Mouse (Mus musculus): ENCODE data around the gene Irf9. TPM values are rescaled to one million over a fixed set of nuclear protein-coding genes. Genes with fewer than 3 reads are reported as not detected.
A peak's percentile ranks its signal among the peaks of the same experiment; 100 is the strongest.

Gene Irf9
- total RNA-seq, 1 experiment from 2014 or later: 61.3 TPM

GRCm38 (mm10) chr14:55635523-55636007 is 32.2 kb downstream of the Irf9 start, which contains the start of gene Ipo4:
Ipo4 (minus strand) TSS chr14:55635957.
- ATAC-seq (replicated peaks in 1 of 2; ENCODE audit: insufficient read depth in 1 of 2, low FRiP score in 2 of 2, low TSS enrichment in 1 of 2, low read depth in 1 of 2, poor library complexity in 2 of 2, severe bottlenecking in 2 of 2): peak; percentile 89 to 96

DNA sequence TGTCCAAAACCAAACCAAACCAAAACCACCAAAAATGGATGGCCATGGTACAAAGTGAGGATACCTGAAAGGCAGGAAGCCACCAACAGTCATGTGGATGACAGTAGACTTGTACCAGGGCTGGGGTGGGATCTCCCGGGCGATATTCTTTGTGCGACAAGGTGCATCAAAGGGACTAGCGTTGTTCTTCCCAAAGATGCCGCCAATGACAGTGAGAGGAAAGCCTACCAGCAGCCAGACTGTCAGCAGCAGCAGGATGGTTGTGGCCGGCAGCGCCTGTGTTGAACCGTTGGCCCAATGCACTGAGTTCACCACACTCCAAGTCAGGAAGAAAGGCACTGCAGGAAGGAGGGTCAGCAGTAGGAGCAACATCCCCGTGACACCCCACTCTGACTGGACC is 34.4 kb downstream of the Irf9 start, which contains the start of gene Gm49378:
Gm49378 (minus strand) TSS at position 101 of the 400 bp plus-strand sequence.
- ATAC-seq (replicated peaks in 1 of 2; ENCODE audit: insufficient read depth in 1 of 2, low FRiP score in 2 of 2, low TSS enrichment in 1 of 2, low read depth in 1 of 2, poor library complexity in 2 of 2, severe bottlenecking in 2 of 2): no peak

GRCm38 (mm10) chr14:55640816-55641215 is 37.4 kb downstream of the Irf9 start:
- no peak for ATAC-seq (replicated peaks in 1 of 2; ENCODE audit: insufficient read depth in 1 of 2, low FRiP score in 2 of 2, low TSS enrichment in 1 of 2, low read depth in 1 of 2, poor library complexity in 2 of 2, severe bottlenecking in 2 of 2)

- no peak for ATAC-seq (replicated peaks in 1 of 2; ENCODE audit: insufficient read depth in 1 of 2, low FRiP score in 2 of 2, low TSS enrichment in 1 of 2, low read depth in 1 of 2, poor library complexity in 2 of 2, severe bottlenecking in 2 of 2)
These were observed 37.9 kb downstream of the Irf9 start for GRCm38 (mm10) chr14:55641291-55641690.

DNA sequence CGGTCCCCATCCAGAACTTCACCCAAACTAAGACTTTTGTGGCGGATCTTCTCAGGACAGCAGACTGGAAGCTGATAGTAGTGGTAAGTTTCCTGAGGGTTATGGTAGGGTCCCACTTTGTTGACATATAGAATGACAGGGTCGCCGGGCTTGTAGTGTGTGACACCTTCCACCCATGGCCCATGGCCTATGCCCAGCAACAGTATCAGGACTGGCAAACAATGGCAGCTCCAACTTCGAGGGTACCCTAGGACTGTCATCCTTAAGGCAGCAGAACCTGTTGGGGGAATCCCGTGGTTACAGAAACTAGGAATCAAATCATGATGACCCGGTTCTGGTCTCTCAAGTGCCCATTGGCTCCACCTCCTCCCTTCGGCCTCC is 39.3 kb downstream of the Irf9 start:
- no peak for ATAC-seq (replicated peaks in 1 of 2; ENCODE audit: insufficient read depth in 1 of 2, low FRiP score in 2 of 2, low TSS enrichment in 1 of 2, low read depth in 1 of 2, poor library complexity in 2 of 2, severe bottlenecking in 2 of 2)

DNA sequence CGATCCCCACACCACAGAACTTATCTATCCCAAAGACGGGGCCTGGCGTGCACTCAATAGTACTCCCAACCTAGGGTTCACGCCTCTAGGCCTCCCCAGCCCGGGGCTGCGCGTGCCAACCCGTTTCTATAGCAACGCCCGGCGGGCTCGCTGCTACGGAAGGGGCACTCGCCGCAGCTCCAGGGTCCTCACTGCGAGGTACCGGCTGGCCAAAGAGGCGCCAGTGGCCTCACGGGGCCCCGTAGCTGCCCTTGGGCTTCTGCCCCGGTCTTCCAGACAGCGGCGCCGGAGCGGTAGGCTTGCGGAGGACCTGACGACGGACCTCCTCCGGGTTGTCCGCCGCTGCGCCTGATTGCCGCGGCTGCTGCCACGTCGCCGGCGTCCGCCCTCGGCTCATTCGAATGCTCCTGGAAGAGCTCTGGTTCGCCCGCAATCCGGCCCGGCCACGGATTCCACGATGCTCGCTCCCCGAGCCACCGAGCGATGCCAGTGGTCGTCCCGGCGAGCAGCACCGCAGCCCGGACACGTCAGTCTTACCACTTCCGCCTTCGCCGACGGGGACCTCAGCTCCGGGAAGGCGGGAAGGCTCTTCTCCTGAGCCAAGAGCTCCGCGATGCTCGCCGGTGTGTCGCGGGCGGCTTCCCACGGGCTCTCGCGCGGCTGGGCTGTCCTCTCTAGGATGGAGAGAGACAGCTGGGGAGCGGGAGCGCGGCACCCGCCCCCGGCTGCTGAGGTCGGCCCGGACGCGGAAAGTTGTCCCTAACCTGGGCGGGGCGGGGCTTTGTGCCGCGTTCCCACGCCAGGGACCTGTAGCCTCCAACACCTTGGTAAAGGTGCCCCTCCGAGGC is 39.9 kb downstream of the Irf9 start, which contains the start of gene Tm9sf1:
Tm9sf1 (minus strand) TSS at position 747 of the 848 bp plus-strand sequence.
- ATAC-seq (replicated peaks in 1 of 2; ENCODE audit: insufficient read depth in 1 of 2, low FRiP score in 2 of 2, low TSS enrichment in 1 of 2, low read depth in 1 of 2, poor library complexity in 2 of 2, severe bottlenecking in 2 of 2): peak; percentile 40 to 84

DNA sequence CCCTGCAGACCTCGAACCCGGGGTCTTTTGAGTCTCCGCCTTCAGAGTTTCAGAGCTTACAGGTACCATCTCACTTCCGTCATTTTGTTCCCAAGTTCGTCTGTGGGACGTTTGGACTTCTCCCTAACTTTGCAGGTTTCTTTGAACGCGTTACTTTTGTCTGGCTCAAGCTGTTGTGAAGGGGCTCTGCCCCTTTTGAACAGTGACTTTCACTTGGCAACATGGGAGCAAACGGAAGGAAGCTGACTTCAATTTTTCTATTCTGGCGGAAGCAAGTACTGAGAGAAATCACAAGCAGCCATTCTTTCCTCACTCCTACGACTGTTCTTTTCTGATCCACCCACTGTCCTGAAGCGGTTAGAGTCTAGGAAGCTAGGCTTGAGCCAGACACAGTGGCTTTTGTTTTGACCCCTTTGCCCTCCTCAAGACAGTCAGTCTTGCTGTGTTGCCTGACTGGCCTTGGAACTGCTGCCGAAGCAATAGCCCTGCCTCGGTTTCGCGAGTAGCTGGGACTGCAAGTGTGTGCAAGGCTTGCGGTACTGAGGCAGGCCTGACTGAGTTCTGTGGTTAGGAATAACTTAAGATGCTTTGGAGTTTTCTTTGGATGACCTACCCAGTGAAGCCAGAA is 41.0 kb downstream of the Irf9 start:
- peak in 1 of 2 experiments; percentile 19; a peak in 2 of 4 replicates for ATAC-seq (replicated peaks in 1 of 2; ENCODE audit: insufficient read depth in 1 of 2, low FRiP score in 2 of 2, low TSS enrichment in 1 of 2, low read depth in 1 of 2, poor library complexity in 2 of 2, severe bottlenecking in 2 of 2)

DNA sequence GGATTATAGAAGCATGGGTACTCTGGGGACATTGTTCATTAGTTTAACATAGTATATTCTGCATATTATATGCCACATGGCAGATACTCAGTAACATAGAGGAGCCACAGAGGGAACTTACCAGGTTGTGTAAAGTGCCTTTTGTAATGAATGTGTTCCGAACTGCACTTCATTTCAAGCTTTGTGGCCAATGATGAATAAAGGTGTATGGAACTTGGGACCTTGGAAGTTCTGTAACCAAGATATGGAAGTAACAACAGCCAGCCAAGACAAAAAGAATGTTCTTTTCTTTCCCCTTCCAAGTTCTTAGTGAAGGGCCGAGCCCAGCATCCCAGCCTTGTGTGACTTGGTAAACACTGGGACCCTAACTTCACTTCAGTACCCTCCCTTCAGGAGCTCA is 46.5 kb downstream of the Irf9 start, which contains the start of gene Tssk4:
Tssk4 (plus strand) TSS at position 301 of the 400 bp plus-strand sequence.
- ATAC-seq (replicated peaks in 1 of 2; ENCODE audit: insufficient read depth in 1 of 2, low FRiP score in 2 of 2, low TSS enrichment in 1 of 2, low read depth in 1 of 2, poor library complexity in 2 of 2, severe bottlenecking in 2 of 2): no peak

- ATAC-seq (replicated peaks in 1 of 2; ENCODE audit: insufficient read depth in 1 of 2, low FRiP score in 2 of 2, low TSS enrichment in 1 of 2, low read depth in 1 of 2, poor library complexity in 2 of 2, severe bottlenecking in 2 of 2): no peak
These were observed 48.2 kb downstream of the Irf9 start for GRCm38 (mm10) chr14:55651528-55651927.

GRCm38 (mm10) chr14:55656935-55657334 is 53.6 kb downstream of the Irf9 start:
- no peak for ATAC-seq (replicated peaks in 1 of 2; ENCODE audit: insufficient read depth in 1 of 2, low FRiP score in 2 of 2, low TSS enrichment in 1 of 2, low read depth in 1 of 2, poor library complexity in 2 of 2, severe bottlenecking in 2 of 2)

- ATAC-seq (replicated peaks in 1 of 2; ENCODE audit: insufficient read depth in 1 of 2, low FRiP score in 2 of 2, low TSS enrichment in 1 of 2, low read depth in 1 of 2, poor library complexity in 2 of 2, severe bottlenecking in 2 of 2): no peak
These were observed 54.6 kb downstream of the Irf9 start for GRCm38 (mm10) chr14:55658011-55658410.

Other genes with a start within 250 kb of the Irf9 start
- 68.5 and 99.2 TPM in 2 replicates for gene Dhrs4, start 124.8 kb upstream of the Irf9 start, total RNA-seq (2017)
- 2.3 and 2.7 TPM in 2 replicates for gene Carmil3, start 112.9 kb upstream of the Irf9 start, total RNA-seq (2017)
- not detected in 2 replicates for gene Cpne6, start 93.1 kb upstream of the Irf9 start, total RNA-seq (2017)
- gene Nrl, start 78.6 kb upstream of the Irf9 start, total RNA-seq (2017): not detected in 2 replicates
- 50.8 and 58.0 TPM in 2 replicates for gene Pck2, start 63.3 kb upstream of the Irf9 start, total RNA-seq (2017)
- gene Dcaf11, start 43.6 kb upstream of the Irf9 start, total RNA-seq (2017): 47.6 and 53.3 TPM in 2 replicates
- 3.4 TPM in 1 of 2 replicates, not detected in the other for gene A730061H03Rik, start 43.2 kb upstream of the Irf9 start, total RNA-seq (2017)
- not detected in 2 replicates for gene Fitm1, start 28.0 kb upstream of the Irf9 start, total RNA-seq (2017)
- 367 and 390 TPM in 2 replicates for gene Psme1, start 25.4 kb upstream of the Irf9 start, total RNA-seq (2017)
- gene Emc9, start 18.3 kb upstream of the Irf9 start, total RNA-seq (2017): 8.5 and 8.9 TPM in 2 replicates
- gene Psme2, start 12.5 kb upstream of the Irf9 start, total RNA-seq (2017): 189 and 244 TPM in 2 replicates
- gene Rnf31, start 11.9 kb upstream of the Irf9 start, total RNA-seq (2017): 11.5 and 19.8 TPM in 2 replicates
- gene Rec8, start 14.5 kb downstream of the Irf9 start, total RNA-seq (2017): 15.4 and 17.9 TPM in 2 replicates
- 14.3 and 35.2 TPM in 2 replicates for gene Ipo4, start 32.4 kb downstream of the Irf9 start, total RNA-seq (2017)
- 1.8 and 8.2 TPM in 2 replicates for gene Gm49378, start 34.3 kb downstream of the Irf9 start, total RNA-seq (2017)
- gene Tm9sf1, start 40.2 kb downstream of the Irf9 start, total RNA-seq (2017): 48.5 and 55.1 TPM in 2 replicates
- gene Tssk4, start 46.6 kb downstream of the Irf9 start, total RNA-seq (2017): 0.40 and 0.94 TPM in 2 replicates
- gene Mdp1, start 56.9 kb downstream of the Irf9 start, total RNA-seq (2017): 29.1 and 31.1 TPM in 2 replicates
- 30.7 and 38.3 TPM in 2 replicates for gene Gmpr2, start 68.4 kb downstream of the Irf9 start, total RNA-seq (2017)
- 209 and 317 TPM in 2 replicates for gene Nedd8, start 68.6 kb downstream of the Irf9 start, total RNA-seq (2017)
- 27.3 and 34.1 TPM in 2 replicates for gene Tinf2, start 78.2 kb downstream of the Irf9 start, total RNA-seq (2017)
- gene Tgm1, start 110.4 kb downstream of the Irf9 start, total RNA-seq (2017): 1.3 and 5.8 TPM in 2 replicates
- 17.2 and 17.9 TPM in 2 replicates for gene Rabggta, start 118.7 kb downstream of the Irf9 start, total RNA-seq (2017)
- 25.3 TPM in 2 replicates for gene Dhrs1, start 142.1 kb downstream of the Irf9 start, total RNA-seq (2017)
- 16.6 and 20.9 TPM in 2 replicates for gene Nop9, start 142.1 kb downstream of the Irf9 start, total RNA-seq (2017)
- not detected in 2 replicates for gene Cideb, start 154.9 kb downstream of the Irf9 start, total RNA-seq (2017)
- 0.60 and 0.63 TPM in 2 replicates for gene Ltb4r2, start 157.9 kb downstream of the Irf9 start, total RNA-seq (2017)
- gene Ltb4r1, start 162.4 kb downstream of the Irf9 start, total RNA-seq (2017): 4.0 and 11.2 TPM in 2 replicates
- 1.0 and 2.2 TPM in 2 replicates for gene Adcy4, start 180.5 kb downstream of the Irf9 start, total RNA-seq (2017)
- 23.8 and 47.9 TPM in 2 replicates for gene Ripk3, start 185.3 kb downstream of the Irf9 start, total RNA-seq (2017)
- gene Nfatc4, start 219.6 kb downstream of the Irf9 start, total RNA-seq (2017): 0.31 and 0.35 TPM in 2 replicates